Mouse (Mus musculus) brain, embryonic 14.5 days (tissue): Measurements from ENCODE around the gene Atxn7l1.

ENCODE experiments used
- CTCF ChIP-seq: fragments of 200-500 bp; IDR thresholded peaks from 2 replicates; pipeline ENCODE4 v1.5.1; 2012; ENCODE audit warnings: inconsistent platforms, mild to moderate bottlenecking, moderate library complexity, borderline replicate concordance; ENCODE audit not compliant: insufficient read depth, insufficient read length; ENCODE audit errors: extremely low read depth
- POLR2A ChIP-seq: fragments of 200-500 bp; IDR thresholded peaks from 2 replicates; pipeline ENCODE4 v1.6.1; 2012; ENCODE audit warnings: mild to moderate bottlenecking, inconsistent platforms, borderline replicate concordance; ENCODE audit not compliant: poor library complexity, insufficient read depth, insufficient read length, severe bottlenecking; ENCODE audit errors: extremely low read depth

DNA sequence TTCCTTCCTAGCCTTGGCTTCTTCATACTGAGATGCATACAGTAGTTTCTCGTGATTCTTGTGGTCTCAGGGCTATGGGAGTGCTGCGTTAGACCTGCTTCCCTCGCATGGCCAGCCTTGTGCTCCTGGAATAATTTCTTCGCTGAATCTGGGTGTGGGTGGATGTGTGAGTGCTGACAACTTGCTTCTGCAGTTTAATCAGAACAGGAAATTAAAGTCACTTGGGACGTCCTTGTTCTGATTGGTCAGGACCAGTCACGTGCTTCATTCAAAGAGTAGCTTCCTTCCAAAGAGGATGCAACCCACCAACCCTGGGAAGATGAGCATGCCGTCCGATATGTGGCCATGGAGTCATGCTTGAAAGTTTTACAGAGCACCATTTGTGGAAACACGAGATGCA lies 126.2 kb downstream of the Atxn7l1 start:
- TF ChIP-seq POLR2A (no peak), CTCF (no peak)
